Mouse (Mus musculus) cerebellum, postnatal 4 days (tissue): Measurements from ENCODE around the gene Grap.
A peak's percentile ranks its signal among the peaks of the same experiment; 100 is the strongest.

Experiments used
- DNase-seq, 2 experiments: peaks; one replicate each; pipeline ENCODE4 v3.0.0; 2022; ENCODE audit warnings: low spot score in 2 of 2, mixed read lengths in 1 of 2

The Grap gene

GRCm38 (mm10) chr11:61658360-61658922 lies 5.4 kb downstream of the Grap start:
- no peak for DNase-seq

DNA sequence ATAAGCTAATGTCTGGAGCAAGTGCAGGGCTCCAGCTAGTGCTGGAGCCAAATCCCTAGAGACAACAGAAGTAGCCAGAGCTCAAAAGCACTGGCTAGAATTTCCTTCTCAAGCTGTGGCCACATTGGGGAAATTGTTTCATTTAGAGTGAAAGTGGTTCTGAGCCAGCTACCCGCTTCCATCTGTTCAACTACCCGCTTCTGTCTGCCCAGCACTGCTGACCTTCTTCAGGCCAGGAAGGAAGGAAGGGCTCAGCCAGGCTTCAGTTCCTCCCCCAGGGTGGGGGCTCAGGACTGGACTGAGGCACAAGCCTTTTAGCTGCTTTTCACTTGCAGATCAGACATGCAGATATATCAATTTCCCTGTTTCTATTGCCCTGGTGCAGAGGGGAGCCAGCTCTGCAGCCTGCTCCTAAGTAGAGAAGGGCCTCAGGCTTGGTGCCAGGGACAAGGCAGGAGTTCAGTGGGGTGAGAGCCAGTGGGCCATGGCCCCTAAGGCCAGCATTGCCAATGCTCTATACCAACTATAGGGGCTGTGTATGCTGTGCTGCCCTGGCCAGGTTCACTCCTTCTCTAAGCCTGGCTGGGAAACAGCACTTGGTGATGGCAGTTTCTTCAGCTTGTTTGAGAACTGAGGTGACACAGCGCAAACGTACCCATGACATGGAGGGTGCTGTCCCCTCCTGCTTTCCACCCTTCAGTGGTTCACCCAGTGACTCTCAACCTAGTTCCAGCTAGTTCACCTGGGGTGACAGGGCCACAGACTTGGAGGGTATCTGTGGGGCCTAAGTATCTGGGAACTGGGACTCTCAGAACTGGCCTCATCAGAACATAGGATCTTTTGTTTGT lies 6.2 kb downstream of the Grap start:
- DNase-seq = no peak

DNA sequence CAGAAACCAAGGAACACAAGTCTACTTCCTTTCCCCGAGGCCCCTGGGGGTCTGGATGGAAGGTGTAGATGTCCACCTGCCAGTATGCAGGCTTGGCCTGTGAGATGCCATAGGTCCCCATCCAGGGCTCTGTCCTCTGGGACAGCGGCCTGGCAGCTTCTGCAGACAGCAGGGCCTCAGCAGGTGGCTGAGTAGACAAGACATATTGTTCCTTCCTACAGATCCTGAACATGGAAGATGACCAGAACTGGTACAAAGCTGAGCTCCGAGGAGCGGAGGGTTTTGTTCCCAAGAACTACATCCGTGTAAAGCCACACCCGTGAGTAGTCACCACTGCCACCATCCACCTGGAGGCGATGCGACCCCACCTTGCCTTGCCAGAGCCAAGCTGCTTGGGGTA lies 6.9 kb downstream of the Grap start:
- DNase-seq = no peak

GRCm38 (mm10) chr11:61660806-61661392 lies 7.8 kb downstream of the Grap start:
- no peak for DNase-seq

DNA sequence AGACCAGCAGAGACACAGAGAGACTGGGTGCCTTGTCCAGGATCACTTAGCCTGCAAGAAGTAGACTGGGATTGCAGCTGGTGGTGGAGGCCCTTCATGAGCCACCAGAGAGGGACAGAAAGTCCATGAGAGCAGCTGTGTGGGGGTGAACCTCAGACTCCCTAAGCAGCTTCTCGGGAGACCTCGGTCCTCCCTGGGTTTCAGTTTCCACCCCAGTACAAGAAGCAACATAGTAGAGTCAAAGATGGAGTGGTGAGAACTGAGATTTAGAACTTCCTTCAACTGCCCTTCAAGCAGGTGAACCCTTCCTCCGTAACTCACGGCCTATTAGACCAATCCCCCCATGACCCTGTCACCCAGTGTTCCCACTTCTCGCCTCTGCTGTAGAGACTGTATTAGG lies 9.1 kb downstream of the Grap start:
- no peak for DNase-seq

DNA sequence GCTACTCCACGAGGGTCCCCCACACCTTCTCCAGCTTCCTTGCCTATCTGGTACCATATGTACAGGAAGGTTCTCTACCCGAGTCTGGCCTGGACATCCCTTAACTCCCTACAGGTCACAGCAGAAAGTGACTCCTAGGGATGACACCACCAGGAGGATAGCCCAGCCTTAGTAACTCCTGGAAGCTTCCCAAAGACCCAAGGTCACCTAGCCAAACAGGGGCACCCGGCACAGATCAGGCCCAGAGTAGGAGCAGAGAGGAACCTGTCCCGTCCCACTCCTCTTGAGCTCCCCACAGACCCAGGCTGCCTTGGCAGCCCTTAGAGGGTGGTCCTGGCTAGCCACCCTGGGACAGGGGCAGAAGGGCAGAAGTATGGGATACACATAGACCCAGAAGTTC lies 12.3 kb downstream of the Grap start:
- no peak for DNase-seq

DNA sequence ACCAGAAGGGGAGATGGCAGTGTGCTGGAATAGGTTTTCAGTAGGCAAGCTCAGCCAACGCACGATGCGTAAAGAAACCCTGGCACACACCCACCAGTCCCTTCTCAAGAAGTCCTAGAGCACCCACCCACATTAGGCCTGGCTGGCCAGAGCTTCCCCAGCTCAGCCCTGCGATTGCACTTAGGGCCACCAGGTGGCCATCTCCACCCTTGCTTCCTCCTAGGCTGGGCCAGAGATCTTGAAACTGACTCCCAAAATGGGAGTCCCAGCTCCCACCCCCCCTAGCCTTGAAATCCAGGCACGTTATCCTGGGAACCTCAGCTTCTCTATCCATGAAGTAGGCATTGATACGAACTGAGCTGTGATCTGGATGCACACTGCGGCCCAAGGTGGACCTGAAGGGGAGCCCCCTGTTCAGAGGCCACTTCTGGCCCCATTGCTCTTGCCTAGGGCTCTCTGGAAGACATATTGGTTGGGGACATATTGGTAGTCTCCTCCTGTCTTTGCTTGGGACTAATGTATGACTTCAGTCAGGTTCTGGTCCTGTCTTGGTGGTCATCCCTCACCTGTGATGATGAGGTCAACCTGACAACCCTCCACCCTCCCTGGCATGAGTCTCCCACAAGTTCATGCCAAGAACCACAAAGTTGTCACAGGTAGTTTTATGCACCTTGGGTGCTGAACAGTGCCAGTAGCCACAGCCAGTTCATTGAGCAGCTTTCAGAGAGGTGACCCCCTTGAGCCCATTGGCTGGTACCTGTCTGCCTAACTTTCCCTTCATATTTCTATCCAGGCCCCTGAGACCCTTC lies 13.1 kb downstream of the Grap start:
- peak in 1 of 2 experiments; percentile 62 for DNase-seq

DNA sequence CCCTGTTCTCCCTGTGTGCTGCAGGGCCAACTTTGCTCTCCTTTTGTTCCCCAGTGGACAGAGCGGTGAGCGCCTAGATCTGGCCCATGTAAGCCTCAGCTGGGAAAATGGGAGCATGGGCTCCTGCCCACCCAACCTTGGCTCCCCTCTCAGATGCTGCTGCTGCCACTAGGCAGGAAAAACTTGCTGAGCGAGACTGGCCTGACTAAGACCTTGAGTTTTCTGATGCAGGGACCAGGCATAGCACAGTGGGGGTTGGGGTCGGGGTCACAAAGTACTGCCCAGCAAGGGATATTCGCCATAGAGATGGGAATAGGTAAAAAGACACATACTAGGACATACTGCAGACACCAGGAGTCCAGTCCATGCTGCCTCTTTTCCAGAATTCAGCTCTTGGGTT lies 14.2 kb downstream of the Grap start:
- DNase-seq = no peak

GRCm38 (mm10) chr11:61667782-61668181 lies 14.7 kb downstream of the Grap start:
- no peak for DNase-seq

- DNase-seq = no peak
These were observed 16.7 kb downstream of the Grap start for GRCm38 (mm10) chr11:61669492-61670490.

DNA sequence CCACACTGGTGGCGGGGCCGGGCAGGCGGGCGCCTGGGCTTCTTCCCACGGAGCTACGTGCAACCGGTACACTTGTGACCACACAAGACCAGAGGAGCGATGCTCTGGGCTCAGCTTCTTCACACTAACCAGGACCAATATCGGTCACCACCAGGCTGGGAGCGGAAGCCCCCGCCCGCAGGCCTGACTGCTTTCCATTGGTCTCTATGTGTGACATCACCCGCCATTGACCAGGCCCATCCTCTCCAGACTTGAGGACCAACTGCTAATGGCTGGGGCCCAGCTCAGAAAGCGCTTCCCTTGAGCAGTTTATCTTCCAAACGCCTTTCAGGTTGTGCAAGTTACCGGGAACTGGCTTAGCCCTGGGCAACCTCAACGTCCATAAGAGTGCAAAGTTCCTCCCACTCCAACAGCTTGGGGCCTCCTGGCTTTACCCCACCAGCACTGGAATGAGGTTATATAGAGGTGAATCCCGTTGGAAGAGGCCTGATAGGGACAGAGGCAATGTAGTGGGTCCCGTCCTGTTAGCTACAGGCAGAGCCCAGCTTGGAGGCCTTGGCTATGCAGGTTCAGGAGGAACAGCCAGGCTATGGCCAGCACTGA lies 18.8 kb downstream of the Grap start:
- no peak for DNase-seq

GRCm38 (mm10) chr11:61673686-61674085 lies 20.6 kb downstream of the Grap start:
- DNase-seq = peak in 1 of 2 experiments; percentile 51

DNA sequence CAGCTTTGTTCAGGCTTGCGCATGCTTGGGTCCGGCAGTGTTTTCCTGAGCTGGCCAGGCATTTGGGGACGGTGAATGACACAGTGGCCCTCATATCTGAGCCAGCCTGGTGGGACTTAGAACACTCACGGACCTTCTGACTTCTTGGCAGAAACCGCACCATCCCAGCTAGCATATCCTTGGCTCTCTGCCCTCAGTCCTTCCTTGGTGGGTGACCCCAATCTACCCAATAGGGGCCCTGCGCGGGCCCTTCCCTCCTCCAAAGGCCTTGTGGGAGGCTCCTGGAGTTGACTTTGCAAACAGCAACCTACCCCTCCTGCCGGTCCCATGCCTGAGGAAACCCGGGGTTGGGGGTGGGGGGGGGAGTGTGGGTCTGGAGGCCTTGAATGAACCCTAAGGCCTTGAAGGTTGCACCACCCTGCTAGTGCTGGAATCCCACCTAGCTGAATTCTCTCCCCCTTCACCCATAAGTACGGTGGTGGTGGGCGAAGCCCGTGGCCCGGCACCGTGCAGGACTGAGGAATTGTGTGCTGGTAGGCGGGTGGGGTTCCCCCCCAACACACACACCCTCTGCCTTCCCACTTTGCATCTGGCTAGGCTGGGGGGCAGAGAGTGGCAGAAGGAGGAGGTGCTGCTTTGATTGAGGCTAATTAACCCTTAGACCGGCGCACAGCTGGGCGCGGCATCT lies 21.2 kb downstream of the Grap start:
- no peak for DNase-seq

DNA sequence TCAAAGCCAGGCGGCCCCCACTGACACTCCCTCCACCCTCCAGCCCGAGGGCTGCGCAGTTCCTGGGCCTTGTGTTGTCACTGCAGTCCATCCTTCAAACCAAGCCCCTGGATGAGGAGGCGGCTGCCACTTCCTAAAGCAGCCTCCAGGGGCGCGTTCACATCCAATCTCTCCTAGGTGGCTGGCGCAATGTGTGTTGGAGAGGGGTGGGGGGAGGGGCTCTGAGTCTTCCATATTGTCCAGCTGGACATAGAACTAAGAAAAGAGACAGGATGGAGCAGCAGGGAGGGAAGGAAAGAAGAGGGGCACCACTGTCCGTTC lies 21.7 kb downstream of the Grap start:
- peak in 1 of 2 experiments; percentile 36 for DNase-seq

DNA sequence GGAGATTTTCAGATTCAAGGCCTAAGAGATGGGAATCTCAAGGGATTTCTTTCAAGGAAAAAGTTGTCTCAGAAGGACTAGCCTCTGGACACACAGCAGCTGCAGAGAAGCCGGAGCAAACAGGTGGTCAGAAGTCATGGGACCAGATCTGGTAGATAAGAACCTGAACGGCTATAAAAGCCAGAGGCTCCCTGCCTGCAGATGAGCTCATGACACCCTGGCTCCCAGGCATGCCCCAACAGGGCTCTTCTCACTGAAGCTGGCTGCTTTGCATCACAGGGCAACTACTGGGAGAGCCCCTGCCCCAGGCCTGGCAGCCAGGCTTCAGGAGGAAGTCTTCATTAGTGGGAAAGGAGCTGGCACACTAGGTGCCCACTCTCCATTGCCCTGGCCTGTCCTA lies 22.3 kb downstream of the Grap start:
- DNase-seq = no peak

- no peak for DNase-seq
These were observed 23.3 kb downstream of the Grap start for GRCm38 (mm10) chr11:61676216-61676854.

- no peak for DNase-seq
These were observed 24.6 kb downstream of the Grap start for GRCm38 (mm10) chr11:61677709-61678108.

- no peak for DNase-seq
These were observed 26.2 kb downstream of the Grap start for GRCm38 (mm10) chr11:61679091-61679866.
